Mouse (Mus musculus): ENCODE results near the gene Cphx1.
"Not testable (repeated sequence)": the region's sequence is repeated elsewhere in the genome, so short reads cannot be mapped to it uniquely, and the experiment has no call there.

Gene Cphx1

GRCm38 (mm10) chr14:25938004-25938403, at the start of gene Cphx1:
Gene Cphx1, plus strand, starts transcription at chr14:25938304.
- DNase-seq: not testable (repeated sequence)

GRCm38 (mm10) chr14:25894566-25894965, 43.5 kb upstream of the Cphx1 start:
- DNase-seq: not testable (repeated sequence)

GRCm38 (mm10) chr14:25895686-25896085, 42.4 kb upstream of the Cphx1 start:
- not testable (repeated sequence) for DNase-seq

GRCm38 (mm10) chr14:25903000-25903399, 35.1 kb upstream of the Cphx1 start, which contains the start of gene Plac9a:
Gene Plac9a, minus strand, starts transcription at chr14:25903100.
- DNase-seq: not testable (repeated sequence)

GRCm38 (mm10) chr14:25905243-25905642, 32.9 kb upstream of the Cphx1 start:
- not testable (repeated sequence) for DNase-seq

- DNase-seq: not testable (repeated sequence)
These were observed 30.8 kb upstream of the Cphx1 start for GRCm38 (mm10) chr14:25907272-25907671.

- DNase-seq: not testable (repeated sequence)
These were observed 29.1 kb upstream of the Cphx1 start for GRCm38 (mm10) chr14:25908976-25909375.

- DNase-seq: not testable (repeated sequence)
These were observed 19.5 kb upstream of the Cphx1 start for GRCm38 (mm10) chr14:25918427-25919170.

- DNase-seq: not testable (repeated sequence)
These were observed 11.1 kb upstream of the Cphx1 start for GRCm38 (mm10) chr14:25926814-25927561.

- DNase-seq: not testable (repeated sequence)
These were observed 10.6 kb upstream of the Cphx1 start, which contains the start of gene Tmem254a for GRCm38 (mm10) chr14:25927562-25927881. Gene Tmem254a, minus strand, starts transcription at chr14:25927672.

GRCm38 (mm10) chr14:25936867-25937630, 1.1 kb upstream of the Cphx1 start:
- not testable (repeated sequence) for DNase-seq

- not testable (repeated sequence) for DNase-seq
These were observed 19.8 kb downstream of the Cphx1 start for GRCm38 (mm10) chr14:25957861-25958260.

GRCm38 (mm10) chr14:25978371-25979241, 40.5 kb downstream of the Cphx1 start, which contains the start of gene Duxbl1:
Gene Duxbl1, plus strand, starts transcription at chr14:25978577.
- not testable (repeated sequence) for DNase-seq

- not testable (repeated sequence) for DNase-seq
These were observed 41.3 kb downstream of the Cphx1 start for GRCm38 (mm10) chr14:25979242-25979941.

GRCm38 (mm10) chr14:25981880-25982279, 43.8 kb downstream of the Cphx1 start:
- DNase-seq: peak; percentile 19
